Mouse (Mus musculus): ENCODE results near the gene Mark2. TPM values are rescaled to one million over a fixed set of nuclear protein-coding genes. Genes with fewer than 3 reads are reported as not detected.

Gene Mark2
- polyA plus RNA-seq, 1 experiment: 38.5 TPM

DNA sequence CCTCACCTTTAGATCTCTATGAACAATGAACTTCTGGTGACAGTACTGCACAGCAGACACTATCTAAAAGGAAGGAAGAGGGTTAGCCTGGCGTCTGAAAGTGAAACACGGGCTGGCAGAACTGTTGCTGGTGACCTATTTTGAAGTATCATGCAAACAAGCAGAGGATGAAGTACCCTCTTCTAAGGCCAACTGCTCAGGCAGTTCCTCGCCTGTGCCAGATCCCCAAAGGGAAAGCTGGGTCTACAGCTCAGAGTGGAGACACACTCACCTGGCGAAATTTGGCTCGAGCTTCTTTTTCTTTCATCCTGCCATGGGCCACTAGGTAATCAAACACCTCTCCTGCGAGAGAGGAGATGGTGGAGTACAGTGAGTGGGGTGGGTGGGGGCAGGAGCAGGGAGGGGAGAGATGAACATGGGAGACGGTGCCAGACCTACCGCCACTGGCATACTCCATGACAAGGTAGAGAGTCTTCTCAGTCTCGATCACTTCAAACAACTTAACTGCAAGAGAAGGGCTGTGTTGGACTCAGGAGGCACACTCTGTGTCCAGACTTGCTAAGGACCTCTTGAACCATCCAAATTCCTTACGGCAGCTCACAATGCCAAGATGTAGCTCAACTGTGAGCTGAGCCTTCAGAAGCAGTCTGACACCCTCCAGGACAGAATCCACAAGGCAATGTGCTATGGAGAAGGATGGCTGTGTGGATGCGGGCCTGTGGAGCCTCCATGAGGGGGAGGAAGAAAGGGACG is 54.9 kb downstream of the Mark2 start:
- H3K4me3 ChIP-seq (ENCODE audit: insufficient read depth, low read length): no peak overlapping the region
- no peaks in the 10 kb centered on the region for H3K4me1 ChIP-seq (ENCODE audit: control insufficient read depth, insufficient read depth, low read length)
- TF ChIP-seq POLR2A (IDR thresholded peaks at IDR 0.05; ENCODE audit: low read depth, low read length) (no peak), CTCF (IDR thresholded peaks at IDR 0.05; ENCODE audit: borderline replicate concordance, insufficient read depth, low read length) (no peak)
- H3K27ac ChIP-seq (ENCODE audit: insufficient read depth, low read length): no peak overlapping the region

DNA sequence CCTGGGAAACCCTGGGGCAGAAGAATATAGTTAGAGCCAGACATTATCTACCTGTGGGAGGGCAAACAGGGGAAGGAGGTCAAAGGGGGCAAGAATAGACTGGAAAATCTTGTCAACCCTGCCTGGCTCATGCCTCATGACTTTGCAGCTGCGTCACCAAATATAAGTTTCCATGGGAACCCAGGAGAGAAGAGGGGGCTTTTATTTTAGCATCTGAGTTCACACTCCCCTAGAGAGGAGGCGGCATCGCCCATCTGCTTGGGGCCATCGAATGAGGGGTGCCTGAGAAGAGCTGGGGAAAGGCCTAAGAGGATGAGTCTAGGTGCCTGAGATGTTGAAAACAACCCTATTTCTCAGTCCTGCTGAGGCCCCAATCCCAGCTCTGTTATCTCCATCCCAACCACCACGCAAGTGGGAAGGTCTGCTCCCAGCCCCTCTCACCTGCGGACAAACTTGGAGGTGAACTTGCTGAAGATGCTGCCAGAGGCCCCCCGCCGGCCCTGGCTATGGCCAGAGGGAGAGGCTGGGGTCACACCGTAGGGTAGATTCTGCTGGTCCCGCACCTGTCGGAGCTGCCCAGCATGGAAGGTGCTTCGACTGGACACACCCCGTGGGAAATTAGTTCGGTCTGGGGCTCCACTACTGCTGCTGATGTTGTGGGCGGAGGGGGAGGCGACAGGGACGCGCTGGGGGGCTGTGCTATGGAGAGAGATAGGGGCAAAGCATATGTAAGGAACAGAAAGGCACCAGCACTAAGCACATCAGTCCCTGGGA is 60.9 kb downstream of the Mark2 start:
- H3K4me1 ChIP-seq (ENCODE audit: control insufficient read depth, insufficient read depth, low read length): no peaks in the 10 kb centered on the region
- no peak overlapping the region for H3K4me3 ChIP-seq (ENCODE audit: insufficient read depth, low read length)
- H3K27ac ChIP-seq (ENCODE audit: insufficient read depth, low read length): no peak overlapping the region
- TF ChIP-seq CTCF (IDR thresholded peaks at IDR 0.05; ENCODE audit: borderline replicate concordance, insufficient read depth, low read length) (no peak), POLR2A (IDR thresholded peaks at IDR 0.05; ENCODE audit: low read depth, low read length) (no peak)

DNA sequence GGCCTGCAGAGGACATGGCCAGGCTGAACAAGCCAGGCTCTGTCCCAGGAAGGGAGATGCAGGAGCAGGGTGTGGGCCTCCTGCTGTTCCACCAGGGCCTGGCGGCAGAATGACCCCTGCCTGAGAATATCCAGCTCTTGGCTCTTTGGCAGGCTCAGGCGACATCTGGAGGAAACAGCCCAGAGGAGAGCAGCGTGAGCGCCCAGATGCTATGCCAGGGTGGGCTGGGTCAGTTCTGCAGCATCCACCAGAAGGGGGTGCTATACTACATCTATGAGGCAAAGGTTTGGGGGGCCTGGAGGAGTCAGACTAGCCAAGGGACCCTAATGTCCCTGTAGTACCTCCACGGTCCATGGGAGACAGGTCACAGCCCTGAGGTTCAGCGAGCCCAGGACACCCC is 62.5 kb downstream of the Mark2 start:
- TF ChIP-seq POLR2A (IDR thresholded peaks at IDR 0.05; ENCODE audit: low read depth, low read length): no peak
- peak; percentile 24; the same call in 1 of the 2 replicates for TF ChIP-seq CTCF (IDR thresholded peaks at IDR 0.05; ENCODE audit: borderline replicate concordance, insufficient read depth, low read length)
- no peak overlapping the region for H3K4me3 ChIP-seq (ENCODE audit: insufficient read depth, low read length)
- H3K4me1 ChIP-seq (ENCODE audit: control insufficient read depth, insufficient read depth, low read length): no peaks in the 10 kb centered on the region
- no peak overlapping the region for H3K27ac ChIP-seq (ENCODE audit: insufficient read depth, low read length)

DNA sequence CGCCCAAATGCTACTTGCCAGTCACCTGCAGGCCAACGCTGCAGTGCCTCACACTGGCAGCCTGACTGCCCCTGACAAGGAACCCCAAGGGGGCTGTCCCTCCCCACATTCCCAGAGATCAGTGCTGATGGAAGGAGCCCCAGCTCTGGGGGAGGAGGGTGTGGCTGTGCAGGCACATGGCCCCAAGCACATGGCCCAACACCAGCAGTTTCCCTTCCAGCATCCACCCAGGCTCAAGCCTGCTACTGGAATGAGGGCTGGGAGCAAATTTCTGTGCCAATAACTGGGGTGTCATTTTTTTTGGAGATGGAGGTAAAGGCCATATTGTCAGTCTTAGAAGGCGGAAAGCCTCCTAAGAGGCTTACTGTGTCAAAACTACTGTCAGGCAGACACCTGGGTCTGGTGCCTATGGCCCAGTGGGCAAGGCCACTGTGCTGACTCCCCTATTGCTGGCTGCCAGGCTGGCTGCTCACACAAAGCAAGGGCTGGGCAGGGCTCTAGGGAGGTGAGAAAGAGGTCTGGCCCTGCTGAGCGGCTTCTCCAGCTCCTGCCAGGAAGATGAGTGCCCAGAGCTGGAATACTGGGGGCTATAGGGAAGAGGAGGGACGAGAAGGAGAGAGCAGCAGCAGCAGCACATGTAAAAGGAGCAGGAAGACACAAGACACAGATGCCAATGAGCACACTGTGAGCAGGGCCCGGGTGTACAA is 63.3 kb downstream of the Mark2 start:
- TF ChIP-seq CTCF (IDR thresholded peaks at IDR 0.05; ENCODE audit: borderline replicate concordance, insufficient read depth, low read length) (no peak), POLR2A (IDR thresholded peaks at IDR 0.05; ENCODE audit: low read depth, low read length) (no peak)
- no peak overlapping the region for H3K27ac ChIP-seq (ENCODE audit: insufficient read depth, low read length)
- no peaks in the 10 kb centered on the region for H3K4me1 ChIP-seq (ENCODE audit: control insufficient read depth, insufficient read depth, low read length)
- no peak overlapping the region for H3K4me3 ChIP-seq (ENCODE audit: insufficient read depth, low read length)

DNA sequence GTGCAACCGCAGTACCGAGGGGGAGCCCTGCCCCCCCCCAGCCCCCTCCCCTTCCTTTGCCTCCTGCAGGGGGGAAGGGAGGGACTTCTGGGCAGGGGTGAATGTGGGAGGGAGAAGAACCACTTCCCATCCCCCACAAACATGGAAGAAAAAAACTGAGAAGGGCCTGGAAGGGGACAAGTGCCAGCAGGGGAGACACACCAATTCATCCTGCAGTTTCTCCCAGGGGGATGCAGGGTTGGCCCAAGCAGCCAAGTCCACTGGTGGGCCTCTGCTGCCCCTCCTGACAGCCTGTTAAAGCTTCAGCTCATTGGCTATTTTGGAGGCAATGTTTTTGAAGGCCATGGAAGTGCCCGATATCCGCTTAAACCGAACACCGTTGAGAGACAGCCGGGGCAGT is 64.9 kb downstream of the Mark2 start:
- TF ChIP-seq POLR2A (IDR thresholded peaks at IDR 0.05; ENCODE audit: low read depth, low read length) (no peak), CTCF (IDR thresholded peaks at IDR 0.05; ENCODE audit: borderline replicate concordance, insufficient read depth, low read length) (no peak)
- Histone ChIP-seq H3K27ac (ENCODE audit: insufficient read depth, low read length) (no peak overlapping the region), H3K4me3 (ENCODE audit: insufficient read depth, low read length) (no peak overlapping the region), H3K4me1 (ENCODE audit: control insufficient read depth, insufficient read depth, low read length) (no peaks in the 10 kb centered on the region)

DNA sequence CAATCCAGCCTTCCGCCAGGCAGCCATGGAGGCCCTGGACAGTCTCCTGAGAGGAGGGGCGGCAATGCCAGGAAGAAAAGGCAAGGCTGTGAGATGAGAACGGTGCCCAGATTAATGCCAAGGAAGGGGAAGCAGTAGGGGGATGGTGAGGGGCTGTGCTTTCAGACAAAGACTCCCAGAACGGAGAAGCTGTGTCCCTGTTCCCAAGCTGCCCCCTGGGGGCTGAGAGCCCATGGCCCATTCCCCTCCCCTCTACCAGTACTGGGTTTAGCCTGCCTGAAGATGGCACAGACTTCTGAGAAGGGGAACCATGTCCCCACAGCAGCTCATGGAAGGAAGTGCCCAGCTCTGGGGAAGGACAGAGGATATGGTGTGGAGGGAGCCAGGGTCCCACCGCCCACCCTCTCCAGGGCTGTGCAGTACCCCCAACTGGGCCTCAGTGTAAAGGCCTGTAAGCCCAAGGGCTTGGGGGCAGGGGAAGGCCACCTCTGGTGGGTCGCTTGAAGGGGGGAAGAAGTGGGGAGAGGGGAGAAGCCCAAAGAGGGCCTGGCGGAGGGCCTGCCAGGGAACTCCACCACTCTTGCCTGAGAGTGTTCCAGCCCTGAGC is 65.5 kb downstream of the Mark2 start:
- Histone ChIP-seq H3K27ac (ENCODE audit: insufficient read depth, low read length) (no peak overlapping the region), H3K4me3 (ENCODE audit: insufficient read depth, low read length) (no peak overlapping the region), H3K4me1 (ENCODE audit: control insufficient read depth, insufficient read depth, low read length) (no peaks in the 10 kb centered on the region)
- no peak for TF ChIP-seq POLR2A (IDR thresholded peaks at IDR 0.05; ENCODE audit: low read depth, low read length)
- TF ChIP-seq CTCF (IDR thresholded peaks at IDR 0.05; ENCODE audit: borderline replicate concordance, insufficient read depth, low read length): no peak

DNA sequence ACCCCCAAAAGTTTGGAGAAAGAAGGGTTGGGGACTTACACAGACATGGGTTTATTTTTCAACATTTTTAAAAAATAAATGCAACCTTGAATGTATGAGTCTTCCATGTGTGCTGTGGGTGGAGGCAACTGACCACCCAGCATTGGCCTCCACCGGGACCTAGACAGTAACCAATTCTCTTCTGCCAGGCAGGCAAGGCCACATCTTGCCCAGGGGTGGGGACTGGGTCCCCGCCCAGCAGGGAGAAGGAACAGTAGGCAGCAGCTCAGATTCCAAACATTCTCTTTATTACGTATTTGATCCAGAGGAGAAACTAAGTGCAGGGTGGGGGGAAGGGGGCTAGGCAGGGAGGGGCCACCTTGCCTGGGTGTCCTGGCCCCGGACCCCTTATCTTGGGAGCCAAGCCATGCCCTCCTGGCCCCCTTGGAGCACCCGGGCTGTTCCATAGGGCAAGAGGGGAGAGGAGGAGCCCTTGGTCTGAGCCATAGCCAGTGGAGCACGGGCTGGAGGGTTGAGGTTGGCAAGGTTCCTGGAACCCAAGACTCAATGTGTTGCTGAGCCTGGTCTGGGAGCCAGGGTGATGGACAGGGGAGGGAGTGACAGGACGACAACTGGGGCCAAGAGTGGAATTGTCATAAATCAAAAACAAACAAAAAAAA is 66.4 kb downstream of the Mark2 start:
- Histone ChIP-seq H3K27ac (ENCODE audit: insufficient read depth, low read length) (no peak overlapping the region), H3K4me1 (ENCODE audit: control insufficient read depth, insufficient read depth, low read length) (no peaks in the 10 kb centered on the region)
- TF ChIP-seq POLR2A (IDR thresholded peaks at IDR 0.05; ENCODE audit: low read depth, low read length): no peak
- TF ChIP-seq CTCF (IDR thresholded peaks at IDR 0.05; ENCODE audit: borderline replicate concordance, insufficient read depth, low read length): no peak

DNA sequence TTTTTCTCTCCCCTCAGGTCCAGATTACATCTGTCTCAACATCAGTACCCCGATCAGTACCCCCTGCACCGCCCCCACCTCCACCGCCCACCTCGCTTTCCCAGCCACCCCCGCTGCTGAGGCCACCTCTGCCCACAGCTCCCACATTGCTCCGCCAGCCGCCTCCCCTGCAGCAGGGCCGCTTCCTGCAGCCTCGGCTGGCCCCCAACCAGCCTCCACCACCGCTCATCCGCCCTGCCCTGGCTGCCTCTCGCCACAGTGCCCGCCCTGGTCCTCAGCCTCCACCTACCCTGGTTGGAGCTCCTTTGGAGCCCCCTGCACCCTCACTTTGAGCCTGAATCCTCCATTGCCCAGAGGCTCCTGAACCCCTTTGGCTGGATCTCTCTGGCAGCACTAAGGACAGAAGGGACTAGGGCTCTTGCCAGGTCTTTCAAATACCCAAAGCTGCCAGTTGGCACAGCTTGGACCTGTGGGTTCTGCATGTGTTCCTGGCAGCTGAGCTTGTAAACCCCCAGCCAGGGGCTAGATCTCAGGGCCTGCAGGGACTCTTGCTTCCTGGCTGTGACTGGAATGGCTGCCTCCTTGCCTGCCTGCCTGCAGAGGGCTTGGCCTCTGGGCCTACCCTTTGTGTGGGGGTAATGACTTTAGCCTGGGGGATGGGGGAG is 67.2 kb downstream of the Mark2 start:
- H3K4me1 ChIP-seq (ENCODE audit: control insufficient read depth, insufficient read depth, low read length): no peaks in the 10 kb centered on the region
- no peak overlapping the region for H3K4me3 ChIP-seq (ENCODE audit: insufficient read depth, low read length)
- no peak overlapping the region for H3K27ac ChIP-seq (ENCODE audit: insufficient read depth, low read length)
- TF ChIP-seq POLR2A (IDR thresholded peaks at IDR 0.05; ENCODE audit: low read depth, low read length) (no peak), CTCF (IDR thresholded peaks at IDR 0.05; ENCODE audit: borderline replicate concordance, insufficient read depth, low read length) (no peak)

More for the DNA sequence above, 66.4 kb downstream of the Mark2 start:
- no peak overlapping the region for H3K4me3 ChIP-seq (ENCODE audit: insufficient read depth, low read length)

Data from embryonic fibroblast, embryonic 13.5 days (primary cell).